19 mouse cellular contexts compared by ENCODE assay signal in genomic region chr7:37977676-37978075, GRCm38 (mm10). TPM values are rescaled to one million over a fixed set of nuclear protein-coding genes. Genes with fewer than 3 reads are reported as not detected.
DNase-seq lines count a peak whose midpoint lies in the region; ATAC-seq lines count a peak whose summit lies in the region.
"Had no signal": no experiment of that assay in that cellular context is flagged by ENCODE, and none has a peak within 500 bp of the region (broad histone marks: within the 10 kb centered on the region; RNA-seq: fewer than 3 reads in every experiment).

No protein-coding gene starts in this region.

- intact Hi-C loops in left cerebral cortex, postnatal 36 days (cut with DNase I): no loop called here
- intact Hi-C loops in heart, postnatal 14 days (cut with DNase I): no loop called here

- DNase-seq in CD4-positive, CD25-positive, alpha-beta regulatory T cell, adult 2 months (ENCODE audit: low read depth, low spot score): peak; percentile 16
- peak; percentile 8 for DNase-seq in T-cell, adult 2 months (ENCODE audit: low spot score)
- DNase-seq in left cerebral cortex, postnatal 36 days (ENCODE audit: low spot score in 2 of 2): no peak
- no peak for DNase-seq in heart, postnatal 14 days
- DNase-seq: adrenal gland, postnatal 10 days; adrenal gland, postnatal 36 days; cerebellum, adult 11 months; cerebellum, adult 2 months; cerebellum, adult 9-11 months; cerebellum, postnatal 25 days; gastrocnemius, postnatal 10 days; heart, adult 11 months; heart, postnatal 36 days had no signal

- peak; percentile 56 for ATAC-seq in inflammation-experienced regulatory T-cells, adult 6 months
- ATAC-seq in cerebellum, adult (ENCODE audit: insufficient number of reproducible peaks, low FRiP score, low TSS enrichment): no peak
- ATAC-seq: forebrain, embryonic 13.5 days; forebrain, embryonic 16.5 days; hindbrain, embryonic 16.5 days; intestine, postnatal 0 days had no signal

RNA-seq across cellular contexts. Expression of gene Uri1, which starts 45.7 kb away (rescaled TPM):
- 10 to 100 TPM; 11.8 to 21.1 (median 17.3) TPM for polyA plus RNA-seq in inflammation-experienced regulatory T-cells, adult 6 months (2017; shearing (Covaris generic))
- 10 to 100 TPM; 47.7 to 51.9 TPM for total RNA-seq in left cerebral cortex, postnatal 36 days (2021)
- total RNA-seq in heart, postnatal 14 days (2021): 10 to 100 TPM; 18.9 to 31.4 TPM

Comparison
In these comparisons a context has a peak if more than half of its experiments do, and no peak if none do; other contexts are left out.
1. DNase-seq: peak in CD4-positive, CD25-positive, alpha-beta regulatory T cell, adult 2 months (single experiment) and T-cell, adult 2 months (single experiment); none in left cerebral cortex, postnatal 36 days (0 of 2) and heart, postnatal 14 days (0 of 2).